Mouse (Mus musculus): Measurements from ENCODE around the gene Diras2.

- no peak for TF ChIP-seq POLR2A (IDR thresholded peaks at IDR 0.05; ENCODE audit: borderline replicate concordance, low read depth, low read length)
- TF ChIP-seq CTCF (IDR thresholded peaks at IDR 0.05; ENCODE audit: low read depth, low read length), result no peak
Observed at GRCm38 (mm10) chr13:52569194-52569769, 38.2 kb upstream of the Diras2 start.
